Mouse (Mus musculus) neural tube, embryonic 11.5 days (tissue): ENCODE measurements around the gene Ntn1. TPM values are rescaled to one million over a fixed set of nuclear protein-coding genes. Genes with fewer than 3 reads are reported as not detected.

Source experiments
- ATAC-seq: fragments of 200-750 bp; cut with Nextera tagmentation; 2 replicates; pipeline ENCODE4 v1.8.0; 2017; ENCODE audit warnings: moderate number of reproducible peaks, mild to moderate bottlenecking, moderate TSS enrichment, moderate library complexity; ENCODE audit not compliant: insufficient read depth, low FRiP score, low TSS enrichment
- DNase-seq: peaks from one replicate; pipeline ENCODE4 v3.0.0-alpha.2; 2015; ENCODE audit warnings: low spot score
- H3K27ac ChIP-seq: fragments of 300-500 bp; sonication (generic); 2 replicates; pipeline ENCODE4 v1.5.1; 2014; ENCODE audit warnings: low read depth, mild to moderate bottlenecking, low read length
- H3K27me3 ChIP-seq: fragments of 300-500 bp; sonication (generic); 2 replicates; pipeline ENCODE4 v1.6.1; 2014; ENCODE audit warnings: mild to moderate bottlenecking, low read length, mixed read lengths; ENCODE audit not compliant: control insufficient read depth, insufficient read depth
- H3K36me3 ChIP-seq: fragments of 300-500 bp; sonication (generic); 2 replicates; pipeline ENCODE4 v1.6.1; 2014; ENCODE audit warnings: mild to moderate bottlenecking, low read length, moderate library complexity, mixed read lengths; ENCODE audit not compliant: control insufficient read depth, insufficient read depth
- H3K4me1 ChIP-seq: fragments of 300-500 bp; sonication (generic); 2 replicates; pipeline ENCODE4 v1.6.1; 2014; ENCODE audit warnings: low read length, mixed read lengths; ENCODE audit not compliant: control insufficient read depth, insufficient read depth
- H3K4me2 ChIP-seq: fragments of 300-500 bp; sonication (generic); 2 replicates; pipeline ENCODE4 v1.6.1; 2014; ENCODE audit warnings: low read depth, mild to moderate bottlenecking, moderate library complexity
- H3K4me3 ChIP-seq: fragments of 300-500 bp; sonication (generic); 2 replicates; pipeline ENCODE4 v1.5.1; 2014; ENCODE audit warnings: low read depth, low read length
- H3K9ac ChIP-seq: fragments of 300-500 bp; sonication (generic); 2 replicates; pipeline ENCODE4 v1.6.1; 2014; ENCODE audit warnings: mild to moderate bottlenecking, low read length
- H3K9me3 ChIP-seq: fragments of 300-500 bp; sonication (generic); 2 replicates; pipeline ENCODE4 v1.6.1; 2016; ENCODE audit warnings: low read length; ENCODE audit not compliant: control insufficient read depth
- whole genome bisulfite sequencing: fragments of 180-500 bp; shearing (Covaris S2); extraction: QIAGEN DNeasy Blood & Tissue Kit; methylation state at CpG from one replicate; pipeline ENCODE4 v1.1.7; 2014; 5-methylcytosine and 5-hydroxymethylcytosine counted together
- polyA plus RNA-seq: library from polyadenylated mRNA; unstranded; fragments of >200 nt; fragmentation: Nextera tagmentation; extraction: Ambion mirVana; gene quantifications from 2 replicates; pipeline ENCODE4 v1.2.1, GENCODE M21; 2014

Ntn1 gene
- 10.0 and 11.5 TPM in 2 replicates for polyA plus RNA-seq

DNA sequence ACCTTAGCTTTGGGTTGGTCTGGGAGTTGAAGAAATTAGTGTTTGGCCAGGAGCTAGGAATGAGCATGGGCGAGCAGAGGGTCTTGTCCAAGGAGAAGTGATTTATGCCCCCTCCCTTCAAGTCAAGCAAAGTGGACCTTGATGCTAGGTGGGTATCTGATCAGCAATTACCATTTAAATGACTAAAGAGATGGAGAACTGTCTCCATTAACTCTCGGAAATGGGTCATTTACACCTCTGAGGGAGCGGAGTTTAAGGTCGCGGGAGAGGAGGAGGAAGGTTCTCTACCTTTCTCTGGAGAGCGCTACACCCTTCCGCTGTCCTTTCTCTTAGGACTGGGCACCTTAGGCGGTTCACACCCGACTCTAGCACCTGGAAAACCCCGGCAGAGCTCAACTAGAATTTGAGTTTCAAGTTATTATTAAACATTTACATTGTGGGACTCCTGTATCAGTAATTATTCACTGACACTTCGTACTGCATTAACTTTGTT, at the start of gene Ntn1:
TSS of gene Ntn1 (minus strand) at position 97 of the 493 bp plus-strand sequence.
- H3K9ac ChIP-seq, result peak within 1 kb of the TSS; percentile 65
- no peaks in the 10 kb centered on the region for H3K9me3 ChIP-seq
- H3K4me2 ChIP-seq, result peak within 1 kb of the TSS; percentile 93
- peak within 1 kb of the TSS; percentile 51 for H3K4me3 ChIP-seq
- 3% methylated on average over 11 of the region's 11 CpGs for WGBS
- H3K27me3 ChIP-seq, result peaks cover 44% of the 10 kb centered on the region
- H3K36me3 ChIP-seq, result no peaks in the 10 kb centered on the region
- H3K4me1 ChIP-seq, result peaks cover 19% of the 10 kb centered on the region
- DNase-seq, result no peak
- H3K27ac ChIP-seq, result peak within 1 kb of the TSS; percentile 84
- ATAC-seq, result no peak

DNA sequence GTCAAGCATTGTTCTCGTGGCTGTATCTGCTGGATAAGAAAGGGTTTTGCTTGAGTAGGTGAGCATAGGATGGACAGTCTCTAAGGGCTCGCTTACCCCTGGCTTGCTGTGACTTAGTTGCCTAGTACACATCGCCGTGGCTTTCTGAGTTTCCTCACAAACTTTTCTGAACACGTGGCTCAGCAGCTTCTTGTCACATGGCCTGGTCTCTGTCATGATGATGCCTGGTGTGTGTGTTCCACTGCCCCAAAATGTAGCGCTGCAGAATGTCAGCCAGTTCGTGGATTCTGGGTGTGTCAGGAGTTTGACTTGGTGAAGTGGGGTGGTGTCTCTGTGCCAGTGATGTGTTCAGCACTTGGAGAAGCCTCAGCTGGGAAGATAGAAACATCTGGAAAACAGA, 47.7 kb upstream of the Ntn1 start:
- Histone ChIP-seq H3K27ac (no peak overlapping the region), H3K27me3 (no peaks in the 10 kb centered on the region), H3K9me3 (no peaks in the 10 kb centered on the region), H3K4me3 (no peak overlapping the region), H3K4me1 (peaks cover 7% of the 10 kb centered on the region), H3K36me3 (no peaks in the 10 kb centered on the region), H3K4me2 (no peak overlapping the region), H3K9ac (no peak overlapping the region)
- ATAC-seq, result no peak
- no peak for DNase-seq
- WGBS, result 90% methylated on average over 7 of the region's 7 CpGs

DNA sequence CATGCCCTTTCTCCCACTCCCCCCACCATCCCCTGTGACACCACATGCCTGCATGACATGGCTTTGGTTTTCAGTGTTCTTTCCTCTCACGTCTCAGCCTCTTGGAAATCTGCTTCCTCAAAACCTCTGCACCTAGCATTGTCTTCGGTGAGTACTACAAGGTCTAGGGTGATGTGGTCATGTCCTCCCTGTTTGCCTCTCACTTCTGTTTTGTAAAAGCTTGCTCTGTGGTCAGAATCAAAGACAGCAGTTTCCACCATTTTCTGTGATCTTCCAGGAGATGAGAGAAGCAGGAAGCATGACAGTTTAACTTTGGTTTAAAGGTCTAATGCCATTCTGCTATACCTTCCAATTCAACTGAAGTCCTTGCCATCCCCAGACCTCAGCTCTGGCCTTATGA, 46.6 kb upstream of the Ntn1 start:
- H3K36me3 ChIP-seq, result no peaks in the 10 kb centered on the region
- DNase-seq (no peak), ATAC-seq (no peak)
- H3K27ac ChIP-seq, result no peak overlapping the region
- no peak overlapping the region for H3K4me3 ChIP-seq
- WGBS, result 92% methylated on average over 2 of the region's 2 CpGs
- no peaks in the 10 kb centered on the region for H3K9me3 ChIP-seq
- no peaks in the 10 kb centered on the region for H3K27me3 ChIP-seq
- H3K4me1 ChIP-seq, result peaks cover 7% of the 10 kb centered on the region
- no peak overlapping the region for H3K9ac ChIP-seq
- no peak overlapping the region for H3K4me2 ChIP-seq

DNA sequence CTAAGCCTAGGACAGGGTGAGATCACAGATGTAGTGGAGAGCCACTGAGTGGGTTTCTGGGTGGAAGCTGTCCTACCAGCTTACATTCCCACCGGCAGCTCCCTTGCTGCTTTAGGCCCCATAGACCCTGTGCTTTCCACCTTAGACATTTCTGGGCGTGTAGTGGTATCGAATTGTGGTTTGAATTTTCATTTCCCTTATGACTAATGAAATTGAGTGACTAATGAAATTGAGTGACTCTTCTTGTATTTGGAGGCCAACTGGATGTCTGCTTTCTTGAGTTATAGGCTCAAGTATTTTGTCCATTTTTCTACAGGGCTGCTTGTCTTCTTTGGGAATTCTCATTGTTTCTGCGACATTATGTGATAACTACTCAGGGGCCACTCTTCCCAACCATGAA, 45.9 kb upstream of the Ntn1 start:
- Histone ChIP-seq H3K9ac (no peak overlapping the region), H3K36me3 (no peaks in the 10 kb centered on the region), H3K27me3 (no peaks in the 10 kb centered on the region), H3K27ac (no peak overlapping the region), H3K4me3 (no peak overlapping the region), H3K9me3 (no peaks in the 10 kb centered on the region), H3K4me1 (peaks cover 7% of the 10 kb centered on the region), H3K4me2 (no peak overlapping the region)
- 94% methylated on average over 4 of the region's 4 CpGs for WGBS
- ATAC-seq (no peak), DNase-seq (no peak)

DNA sequence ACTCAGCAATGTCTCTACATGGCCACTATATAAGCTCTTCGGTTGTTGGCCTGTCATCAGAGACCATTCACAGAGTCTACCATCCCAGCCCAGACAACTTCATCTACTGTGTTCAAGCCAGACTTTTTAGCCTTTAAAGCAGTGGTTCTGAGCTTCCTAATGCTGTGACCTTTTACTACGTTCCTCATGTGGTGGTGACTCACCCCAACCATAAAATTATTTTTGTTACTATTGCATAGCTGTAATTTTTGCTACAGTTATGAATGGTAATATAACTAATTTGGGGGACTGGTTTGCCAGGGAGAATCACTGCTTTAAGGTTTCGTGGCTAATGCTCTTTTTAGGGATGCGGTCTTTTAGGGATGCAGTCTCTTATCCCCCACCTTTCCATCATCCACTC, 45.3 kb upstream of the Ntn1 start:
- H3K27ac ChIP-seq, result no peak overlapping the region
- DNase-seq (no peak), ATAC-seq (no peak)
- H3K4me1 ChIP-seq, result peaks cover 4% of the 10 kb centered on the region; the same call in 1 of the 2 replicates
- no peaks in the 10 kb centered on the region for H3K9me3 ChIP-seq
- no peaks in the 10 kb centered on the region for H3K36me3 ChIP-seq
- H3K4me3 ChIP-seq, result no peak overlapping the region
- H3K9ac ChIP-seq, result no peak overlapping the region
- 94% methylated on average over 4 of the region's 4 CpGs for WGBS
- no peaks in the 10 kb centered on the region for H3K27me3 ChIP-seq
- no peak overlapping the region for H3K4me2 ChIP-seq

DNA sequence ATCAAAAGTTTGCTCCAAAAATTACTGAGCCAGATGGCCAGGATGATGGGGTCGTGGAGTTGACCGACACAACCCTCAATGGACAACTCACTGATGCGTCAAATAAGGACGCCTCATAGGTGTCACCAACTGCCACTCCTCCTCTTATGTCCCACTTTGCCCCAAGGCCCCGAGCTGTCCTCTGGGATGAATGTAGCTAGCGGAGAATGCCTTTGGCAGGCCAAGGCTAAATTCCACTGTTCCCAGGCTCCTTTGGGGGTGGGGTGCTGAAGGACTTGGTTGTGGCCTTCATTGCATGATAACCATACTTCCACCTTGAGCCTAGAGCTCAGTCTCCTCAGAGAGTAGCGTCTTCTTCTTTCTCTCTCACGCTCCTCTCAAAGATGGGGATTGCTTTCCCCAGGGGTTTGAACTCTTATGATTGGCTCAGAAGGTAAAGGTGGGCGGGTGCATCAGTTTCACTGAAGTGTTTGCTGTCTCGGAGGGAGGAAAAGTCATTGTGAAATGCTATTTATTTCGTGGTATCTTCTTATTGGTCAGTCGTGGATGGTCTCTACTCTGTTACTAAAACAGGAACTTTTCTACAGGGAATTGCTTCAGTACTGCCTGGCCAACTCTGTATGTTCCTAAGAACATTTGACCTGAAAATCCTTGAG, 42.5 kb upstream of the Ntn1 start:
- no peaks in the 10 kb centered on the region for H3K4me1 ChIP-seq
- no peak overlapping the region for H3K9ac ChIP-seq
- no peak overlapping the region for H3K4me2 ChIP-seq
- H3K4me3 ChIP-seq, result no peak overlapping the region
- 75% methylated on average over 12 of the region's 12 CpGs for WGBS
- H3K27me3 ChIP-seq, result no peaks in the 10 kb centered on the region
- ATAC-seq, result no peak
- H3K36me3 ChIP-seq, result no peaks in the 10 kb centered on the region
- DNase-seq, result no peak
- H3K9me3 ChIP-seq, result no peaks in the 10 kb centered on the region
- H3K27ac ChIP-seq, result no peak overlapping the region

DNA sequence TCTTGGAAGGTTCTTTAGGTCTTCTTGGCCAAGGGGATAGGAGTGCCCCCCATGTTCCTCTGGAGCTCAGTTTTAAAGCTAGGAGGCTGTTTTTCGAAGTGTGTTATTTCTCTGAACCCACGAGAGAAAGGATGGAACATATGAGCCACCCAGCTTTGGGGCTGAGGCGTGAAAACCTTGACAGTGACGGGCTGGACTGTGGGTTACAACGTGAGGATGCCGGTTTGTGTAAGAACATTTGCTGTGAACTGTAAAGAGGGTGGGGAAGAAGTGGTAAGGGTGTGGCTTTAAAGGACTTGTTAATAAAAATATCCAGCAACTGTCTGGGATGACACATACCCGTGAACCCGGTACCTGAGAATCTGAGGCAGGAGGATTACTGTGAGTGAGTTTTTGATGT, 41.7 kb upstream of the Ntn1 start:
- H3K36me3 ChIP-seq, result no peaks in the 10 kb centered on the region
- no peak overlapping the region for H3K4me3 ChIP-seq
- DNase-seq, result no peak
- 80% methylated on average over 8 of the region's 8 CpGs for WGBS
- ATAC-seq, result no peak
- no peaks in the 10 kb centered on the region for H3K27me3 ChIP-seq
- no peak overlapping the region for H3K9ac ChIP-seq
- no peaks in the 10 kb centered on the region for H3K4me1 ChIP-seq
- H3K4me2 ChIP-seq, result no peak overlapping the region
- H3K9me3 ChIP-seq, result no peaks in the 10 kb centered on the region
- H3K27ac ChIP-seq, result no peak overlapping the region

DNA sequence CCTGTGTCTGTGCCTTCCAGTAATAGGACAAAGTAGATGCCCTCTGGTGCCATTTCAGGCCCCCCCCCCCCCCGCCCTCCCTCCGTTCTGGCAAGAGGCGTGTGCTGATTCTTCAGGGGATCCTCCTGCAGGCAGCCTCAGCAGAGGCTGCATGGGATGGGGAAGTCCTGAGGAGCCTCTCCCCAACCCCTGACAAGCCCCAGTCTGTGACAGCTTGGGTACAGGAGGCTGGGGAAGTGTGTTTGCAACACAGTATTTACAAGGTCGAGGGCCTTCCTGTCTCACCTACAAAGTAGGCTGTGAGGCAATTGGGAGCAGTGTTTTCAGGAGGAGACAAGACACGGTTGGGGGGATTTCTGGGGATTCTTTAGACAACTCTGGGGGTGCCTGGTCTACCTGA, 40.3 kb upstream of the Ntn1 start:
- DNase-seq (no peak), ATAC-seq (no peak)
- Histone ChIP-seq H3K27me3 (no peaks in the 10 kb centered on the region), H3K4me2 (no peak overlapping the region), H3K9ac (no peak overlapping the region), H3K4me3 (no peak overlapping the region), H3K4me1 (no peaks in the 10 kb centered on the region), H3K27ac (no peak overlapping the region), H3K9me3 (no peaks in the 10 kb centered on the region), H3K36me3 (no peaks in the 10 kb centered on the region)
- 68% methylated on average over 5 of the region's 5 CpGs for WGBS

DNA sequence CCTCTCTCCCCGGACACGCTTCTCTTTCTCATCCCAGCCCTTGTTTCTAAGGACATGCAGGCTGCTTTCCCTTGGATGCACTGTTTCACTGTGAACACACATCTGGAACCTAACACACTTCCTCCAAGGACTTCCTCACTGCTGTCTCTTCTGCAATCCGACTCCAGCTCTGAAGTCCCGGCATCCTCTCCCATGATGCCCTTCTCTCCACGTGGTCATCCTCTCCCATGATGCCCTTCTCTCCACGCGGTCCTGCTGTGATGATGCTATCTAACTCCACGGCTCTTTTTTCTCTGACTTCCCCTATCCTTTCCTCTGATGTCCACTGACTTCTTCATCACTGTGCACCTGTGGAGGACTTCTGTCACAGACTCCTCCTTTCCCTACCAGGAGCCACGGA, 39.5 kb upstream of the Ntn1 start:
- H3K4me2 ChIP-seq, result no peak overlapping the region
- ATAC-seq (no peak), DNase-seq (no peak)
- WGBS, result 85% methylated on average over 9 of the region's 9 CpGs
- H3K4me3 ChIP-seq, result no peak overlapping the region
- no peak overlapping the region for H3K9ac ChIP-seq
- no peaks in the 10 kb centered on the region for H3K36me3 ChIP-seq
- no peaks in the 10 kb centered on the region for H3K9me3 ChIP-seq
- no peaks in the 10 kb centered on the region for H3K27me3 ChIP-seq
- H3K4me1 ChIP-seq, result no peaks in the 10 kb centered on the region
- H3K27ac ChIP-seq, result no peak overlapping the region
